Mouse (Mus musculus) kidney, adult 2 months (tissue): Measurements from ENCODE around the gene Bpifa3.

ENCODE experiments used
- CTCF ChIP-seq: fragments of 200-500 bp; conservative IDR thresholded peaks from 2 replicates; pipeline ENCODE4 v1.5.1; 2011; ENCODE audit warnings: low read depth, mild to moderate bottlenecking, control low read depth, low read length, moderate library complexity, mixed read lengths; ENCODE audit not compliant: insufficient read depth, insufficient read length
- POLR2A ChIP-seq: fragments of 200-500 bp; IDR thresholded peaks from one replicate; pipeline ENCODE4 v1.6.1; 2011; ENCODE audit warnings: low read depth, low read length, control low read depth

DNA sequence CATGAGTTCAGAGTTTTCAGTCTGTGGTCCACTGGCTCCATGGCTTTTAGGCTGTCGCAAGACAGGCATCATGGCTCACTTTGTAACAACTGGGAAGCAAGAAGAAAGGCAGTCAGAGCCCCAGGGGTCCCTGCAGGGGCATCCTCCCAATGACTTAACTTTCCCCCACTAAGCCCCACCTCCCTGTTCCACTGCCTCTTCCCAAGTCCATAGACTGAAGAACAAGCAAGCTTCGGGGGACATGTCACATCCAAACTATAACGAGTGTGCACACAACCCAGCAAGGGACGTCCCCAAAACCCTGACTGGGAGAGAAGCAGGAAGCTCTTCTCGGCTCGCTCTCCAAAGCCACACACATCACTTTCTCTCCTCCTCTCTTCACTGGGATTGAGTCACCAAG, 41.5 kb downstream of the Bpifa3 start:
- TF ChIP-seq CTCF (no peak), POLR2A (no peak)
